Mouse (Mus musculus): ENCODE results near the gene Npas3.
A peak's percentile ranks its signal among the peaks of the same experiment; 100 is the strongest.
"Not testable (repeated sequence)": the region's sequence is repeated elsewhere in the genome, so short reads cannot be mapped to it uniquely, and the experiment has no call there.

Npas3 gene

DNA sequence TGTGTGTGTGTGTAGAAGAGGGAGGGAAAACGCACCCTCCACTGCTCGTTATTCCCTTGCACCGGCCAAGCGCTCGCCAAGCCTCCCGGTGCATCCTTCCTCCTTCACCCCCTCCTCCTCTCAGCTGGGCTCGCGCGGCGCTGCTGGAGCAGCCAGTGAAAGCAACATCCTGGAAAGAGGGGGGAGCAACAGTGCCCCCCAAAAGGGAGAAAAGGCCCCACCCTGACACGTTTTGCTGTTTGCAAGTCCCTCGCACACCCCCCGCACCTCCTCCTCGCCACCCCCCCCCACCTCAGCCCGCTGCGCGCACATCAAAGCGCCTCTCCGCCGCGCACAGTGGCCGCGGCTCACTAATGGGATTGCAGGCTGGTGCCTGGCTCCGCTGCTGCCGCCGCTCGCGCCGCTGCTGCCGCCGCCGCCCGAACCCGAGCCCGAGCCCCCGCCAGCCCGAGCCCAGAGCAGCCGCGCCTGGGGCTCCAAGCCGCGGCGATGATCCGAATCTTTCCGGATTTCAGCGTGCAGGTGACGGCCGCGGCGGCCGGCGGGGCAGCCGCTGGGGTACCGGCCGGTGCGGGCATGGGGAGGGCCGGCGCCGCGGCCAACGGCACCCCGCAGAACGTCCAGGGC is at the start of gene Npas3:
Npas3 (plus strand) TSS at position 577 of the 627 bp plus-strand sequence.
- DNase-seq = no peak

DNA sequence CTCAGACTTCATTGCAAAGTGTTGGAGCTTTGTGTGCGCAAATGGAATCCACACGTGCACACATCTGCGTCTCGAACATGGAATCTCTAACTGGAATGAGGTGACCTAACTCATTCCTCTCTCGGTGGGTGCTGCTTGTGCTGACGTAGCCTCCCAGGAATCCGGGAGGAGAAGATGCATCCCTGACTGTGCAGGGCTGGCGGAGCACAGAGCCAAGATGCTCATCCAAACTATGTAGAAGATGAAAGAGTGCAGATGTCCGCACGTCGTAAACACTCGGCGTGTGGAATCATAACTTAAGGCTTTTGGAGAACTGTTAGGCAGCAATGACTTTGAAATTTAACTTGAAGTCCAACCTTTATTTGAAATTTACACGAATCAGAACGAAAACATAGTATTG is 31.3 kb upstream of the Npas3 start:
- no peak for DNase-seq

DNA sequence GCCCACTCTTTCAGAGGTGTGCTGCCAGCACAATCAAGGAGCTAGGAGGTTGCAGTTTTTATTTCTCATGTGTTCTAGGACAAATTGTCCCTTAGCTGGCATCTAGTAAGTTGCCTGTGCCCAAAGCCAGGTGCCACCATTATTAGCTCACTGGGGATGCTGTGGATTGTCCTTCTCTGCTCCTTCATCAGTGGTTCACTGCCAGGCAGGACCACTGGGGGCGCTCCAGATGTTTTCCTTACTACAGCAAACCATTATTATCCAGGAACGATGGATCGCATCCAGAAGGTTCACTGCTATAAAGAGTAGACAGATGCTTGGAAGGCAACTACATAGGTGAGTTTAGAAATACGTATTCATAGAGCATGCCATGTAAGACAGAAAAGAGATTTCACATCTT is 25.7 kb upstream of the Npas3 start:
- no peak for DNase-seq

DNA sequence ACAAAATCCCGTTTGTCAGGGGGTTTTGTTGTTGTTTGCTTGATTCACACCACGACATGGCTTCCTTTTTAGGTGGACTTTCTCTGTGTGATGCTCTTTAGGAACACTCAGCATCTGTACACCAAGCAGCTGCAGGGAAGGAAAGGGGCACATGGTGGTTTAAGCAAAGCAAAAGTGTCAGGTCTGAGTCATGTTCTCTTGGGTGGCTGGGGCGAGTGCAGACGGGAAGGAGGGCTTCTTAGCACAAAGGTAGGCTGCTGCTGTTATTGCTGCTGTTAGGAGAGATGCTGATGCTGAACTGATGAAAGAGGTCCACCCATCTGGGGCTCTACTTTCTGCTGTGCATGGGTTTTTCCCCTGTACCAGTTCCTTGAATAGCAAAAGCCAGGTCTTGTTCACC is 21.1 kb upstream of the Npas3 start:
- DNase-seq = no peak

DNA sequence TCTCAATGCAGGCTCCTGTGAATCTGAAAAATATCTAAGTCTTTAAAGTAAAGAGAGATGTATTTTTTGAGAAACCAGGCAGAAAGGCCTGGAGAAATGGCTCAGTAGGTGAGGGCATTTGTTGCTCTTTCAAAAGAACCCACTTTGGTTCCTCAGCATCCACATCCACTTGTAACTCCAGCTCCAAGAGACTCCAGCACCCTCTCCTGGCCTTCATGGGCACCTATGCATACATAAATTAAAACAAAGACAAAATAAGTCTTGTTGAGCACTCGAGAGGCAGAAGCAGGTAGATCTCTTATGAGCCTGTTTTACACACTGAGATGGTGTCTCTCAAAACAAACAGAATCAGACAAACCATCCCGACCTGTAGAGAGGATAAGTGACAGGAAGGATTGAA is 19.1 kb upstream of the Npas3 start:
- DNase-seq = no peak

DNA sequence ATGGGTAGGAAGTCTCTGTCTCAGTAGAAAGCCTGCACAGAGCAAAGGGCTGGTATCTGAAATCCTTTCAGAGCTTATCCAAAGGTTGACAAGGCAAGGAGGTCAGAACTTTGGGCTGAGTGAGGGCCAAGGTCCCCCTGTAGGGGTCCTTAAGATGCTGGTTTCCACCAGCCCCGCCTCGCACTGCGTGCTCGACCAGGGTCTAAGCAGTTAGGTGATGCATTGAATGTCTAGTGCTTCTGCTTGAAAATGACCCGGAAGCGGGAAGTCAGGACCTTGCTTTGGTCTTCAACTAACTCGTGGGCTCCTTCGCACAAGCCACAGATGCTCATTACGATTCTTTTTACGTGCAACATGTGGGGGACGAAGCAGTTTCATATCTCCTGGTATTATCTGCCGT is 2.3 kb upstream of the Npas3 start:
- no peak for DNase-seq

DNA sequence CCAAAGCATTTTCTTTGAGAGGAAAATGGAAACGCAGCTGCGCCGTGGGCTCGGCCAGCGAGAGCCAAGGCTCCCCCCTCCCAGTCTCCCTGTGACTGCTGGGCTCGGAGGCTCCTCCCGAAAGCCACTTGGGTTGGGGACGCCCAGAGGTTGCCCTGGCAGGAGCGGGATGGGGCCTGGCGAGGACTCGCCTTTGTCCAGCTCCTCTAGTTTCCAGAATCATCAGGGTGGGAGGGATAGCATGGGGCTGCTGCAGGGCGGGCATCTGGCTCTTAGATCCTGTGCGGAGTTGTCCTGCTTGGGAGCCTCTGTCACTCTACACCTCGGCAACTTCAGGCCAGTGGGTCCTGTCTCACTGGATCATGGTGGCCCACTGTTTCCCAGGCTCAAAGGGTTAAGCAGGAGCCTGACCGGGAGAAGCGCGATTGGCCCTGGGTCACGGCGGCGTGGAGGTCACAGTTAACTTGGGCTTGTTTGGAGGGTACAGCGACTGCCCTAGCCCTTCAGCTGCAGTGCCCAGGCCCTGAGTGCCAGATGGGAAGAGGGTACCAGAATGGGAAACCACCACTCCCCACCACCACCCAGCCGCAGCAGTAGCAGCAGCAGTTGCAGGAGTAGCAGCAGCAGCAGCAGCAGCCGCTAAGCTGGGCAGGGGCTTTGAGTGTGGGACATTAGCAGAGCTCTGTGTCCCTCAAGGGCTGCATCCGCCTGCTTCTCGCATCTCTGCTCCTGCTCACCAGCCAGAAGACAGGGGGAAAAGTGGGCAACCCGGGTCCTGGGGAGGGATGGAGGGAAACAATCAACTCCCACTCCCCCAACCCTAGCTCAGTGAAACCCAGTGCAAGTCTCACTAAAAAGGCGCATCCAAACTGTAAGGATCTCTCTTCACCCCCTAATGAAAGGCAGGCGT is 1.6 kb upstream of the Npas3 start:
- no peak for DNase-seq

DNA sequence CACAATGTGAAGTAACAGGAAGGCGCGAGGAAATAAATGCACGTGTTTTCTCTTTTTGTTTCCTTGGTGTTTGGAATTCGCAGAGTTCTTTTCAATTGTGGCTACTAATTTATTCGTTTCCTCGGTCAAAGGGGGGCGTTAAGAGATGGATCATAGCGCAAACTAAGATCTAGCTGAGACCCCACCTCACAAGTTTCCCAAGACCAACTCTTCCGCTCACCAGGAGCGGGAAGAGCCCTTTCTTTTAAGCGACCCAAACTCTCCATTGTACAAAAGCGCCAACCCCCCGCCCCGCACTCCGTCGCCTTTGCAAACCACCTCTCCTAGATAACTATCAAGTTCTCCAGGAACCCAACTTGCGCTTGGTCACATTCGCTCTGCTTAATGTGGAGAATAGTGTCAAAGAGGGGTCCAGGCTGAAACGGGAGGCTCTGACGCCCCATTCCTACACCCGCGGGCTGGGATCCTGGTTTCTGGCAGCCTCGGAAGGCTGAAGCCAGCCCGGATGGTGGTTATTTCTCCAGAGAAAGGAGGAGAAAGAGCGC is 914 bp upstream of the Npas3 start:
- no peak for DNase-seq

DNA sequence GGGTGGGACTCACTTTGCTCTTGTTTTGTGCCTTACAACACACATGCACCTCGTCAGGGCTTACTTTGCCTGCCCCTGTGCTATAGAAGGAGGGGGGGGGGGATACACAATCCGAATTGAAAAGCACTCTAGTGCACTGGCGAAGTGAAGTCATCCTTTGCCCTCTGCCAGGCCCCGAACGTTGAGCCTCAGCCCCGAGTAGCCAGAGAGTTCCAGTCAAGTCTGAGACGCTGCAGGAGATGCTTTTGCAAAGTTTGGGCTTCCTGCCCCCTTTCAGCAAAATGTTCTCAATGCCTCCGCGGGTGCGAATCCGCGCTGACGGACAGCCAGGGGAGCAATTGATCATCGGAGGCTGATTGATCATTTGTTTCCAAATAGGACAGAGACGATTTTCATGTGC is 319 bp downstream of the Npas3 start:
- DNase-seq = no peak

DNA sequence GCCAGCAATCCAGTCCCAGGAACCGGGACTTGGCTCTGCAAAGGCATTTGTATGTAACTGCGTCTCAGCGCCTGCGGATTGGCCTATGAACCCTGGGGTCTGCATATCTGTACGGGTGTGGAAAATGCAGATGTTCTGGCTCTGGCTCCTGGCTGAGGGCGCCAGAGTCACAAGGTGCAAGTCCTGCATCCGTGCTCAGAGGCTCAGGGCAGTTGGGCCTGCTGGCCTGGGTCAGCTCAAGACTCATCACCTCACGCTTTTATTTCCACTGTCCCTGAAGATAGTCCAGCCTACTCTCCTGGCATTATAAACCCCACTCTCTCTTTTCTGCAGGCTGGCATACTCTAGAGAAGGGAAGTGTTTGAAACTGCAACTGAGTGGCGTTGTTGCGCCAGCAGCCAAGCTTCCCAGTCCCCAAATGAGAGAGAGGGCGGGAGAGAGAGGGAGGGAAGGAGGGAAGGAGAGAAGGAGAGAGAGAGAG is 3.3 kb downstream of the Npas3 start:
- DNase-seq = peak; percentile 25

DNA sequence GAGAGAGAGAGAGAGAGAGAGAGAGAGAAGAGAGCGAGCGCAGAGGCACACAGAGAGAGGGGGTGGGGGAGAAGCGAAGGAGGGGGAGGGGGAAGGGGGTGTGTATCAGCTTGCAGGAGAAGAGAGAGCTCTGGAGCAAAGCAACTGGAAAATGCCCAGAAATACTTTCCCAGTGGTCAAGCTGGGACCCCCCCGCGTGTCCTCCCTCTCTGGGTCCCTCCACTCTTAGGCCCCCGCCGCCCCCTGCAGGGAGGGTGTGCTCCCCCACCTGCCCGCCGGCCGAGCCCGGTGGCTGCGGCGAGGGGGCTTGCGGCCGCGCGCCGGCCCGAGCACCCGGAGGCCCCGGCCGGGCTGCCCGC is 3.7 kb downstream of the Npas3 start:
- no peak for DNase-seq

DNA sequence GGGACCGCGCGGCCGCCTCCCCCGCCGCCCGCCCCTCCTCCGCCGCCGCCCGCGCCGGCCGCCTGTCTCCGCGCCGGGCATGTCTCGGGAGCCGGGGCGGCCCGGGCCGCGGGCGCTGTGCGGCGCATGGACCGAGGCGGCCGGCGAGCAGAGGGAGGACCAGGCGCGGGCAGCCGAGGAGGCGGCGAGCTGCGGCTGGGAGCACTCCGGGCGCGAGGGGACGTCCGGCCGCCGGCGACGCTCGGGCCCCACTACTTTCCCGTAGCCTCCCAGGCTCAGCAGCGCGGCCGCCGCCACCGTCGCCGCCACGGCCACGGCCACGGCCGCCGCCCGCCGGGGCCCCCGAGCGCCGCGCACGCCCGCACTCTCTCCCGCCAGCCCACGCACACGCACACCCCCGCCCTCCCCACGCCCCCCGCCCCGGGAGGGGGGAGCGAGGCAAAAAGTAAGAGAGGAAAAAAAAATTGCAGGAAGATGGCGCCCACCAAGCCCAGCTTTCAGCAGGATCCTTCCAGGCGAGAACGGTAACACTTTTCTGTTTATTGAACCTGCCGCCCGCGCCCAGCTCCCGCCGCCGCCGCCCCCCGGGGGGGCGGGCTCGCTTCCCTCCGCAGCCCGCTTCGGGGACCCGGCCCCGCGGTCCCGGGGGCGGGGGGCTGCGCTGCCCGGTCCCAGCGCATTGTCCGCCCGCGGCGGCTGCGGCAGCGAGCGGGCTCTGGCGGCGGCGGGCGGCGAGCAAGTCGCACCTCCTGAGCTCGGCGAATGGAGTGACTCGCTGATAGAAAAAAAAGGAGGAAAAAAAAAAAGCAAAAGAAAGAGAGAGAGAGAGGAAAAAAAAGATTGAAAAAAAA is 4.3 kb downstream of the Npas3 start:
- no peak for DNase-seq

DNA sequence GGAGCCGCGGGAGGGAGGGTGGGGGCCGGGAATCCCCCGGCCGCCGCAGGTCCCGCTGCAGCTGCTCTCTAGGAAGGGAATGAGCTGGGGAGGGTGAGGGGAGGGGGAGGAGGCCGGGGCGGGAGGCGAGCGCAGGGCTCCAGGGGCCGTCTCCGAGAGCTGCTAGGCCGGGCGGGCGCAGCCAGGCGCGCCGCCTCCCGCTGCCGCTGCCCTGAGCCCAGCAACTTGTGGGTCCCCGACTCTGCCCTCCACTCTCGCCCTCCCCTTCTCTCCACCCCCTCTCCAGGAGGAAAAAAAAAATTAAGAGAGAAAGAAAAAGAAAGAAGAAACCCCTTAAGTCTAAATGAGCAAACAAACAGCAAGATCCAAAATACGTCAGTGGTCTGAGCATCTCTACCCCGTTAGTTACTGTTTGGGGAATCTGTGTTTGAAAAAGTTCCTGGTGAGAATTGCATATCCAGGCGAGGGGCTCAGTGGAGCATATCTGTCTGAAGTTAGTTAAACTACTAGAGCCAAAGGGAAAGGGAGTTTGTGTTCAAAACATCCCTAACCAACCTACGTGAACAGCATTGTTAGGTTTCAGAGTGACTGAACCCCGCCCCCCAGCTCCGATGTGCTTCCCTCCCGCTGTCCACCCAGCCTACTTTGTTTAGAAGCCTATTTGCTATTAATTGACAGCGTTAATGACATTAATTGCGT is 5.1 kb downstream of the Npas3 start:
- no peak for DNase-seq

DNA sequence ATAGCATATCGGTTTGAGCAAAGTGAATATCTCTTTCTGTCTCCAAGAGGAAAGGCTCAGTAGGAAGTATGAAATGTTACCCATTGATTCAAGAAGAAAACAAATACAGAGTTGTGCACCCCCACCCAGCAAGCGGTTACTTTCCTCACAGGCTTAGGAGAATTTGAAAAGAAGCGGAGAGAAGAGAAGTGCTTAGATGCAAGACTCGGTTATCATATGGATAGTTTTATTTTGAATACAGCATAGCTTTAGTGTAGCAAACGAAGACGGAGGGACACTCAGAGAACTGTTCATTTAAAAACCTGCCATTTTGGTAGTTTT is 5.6 kb downstream of the Npas3 start:
- no peak for DNase-seq

DNA sequence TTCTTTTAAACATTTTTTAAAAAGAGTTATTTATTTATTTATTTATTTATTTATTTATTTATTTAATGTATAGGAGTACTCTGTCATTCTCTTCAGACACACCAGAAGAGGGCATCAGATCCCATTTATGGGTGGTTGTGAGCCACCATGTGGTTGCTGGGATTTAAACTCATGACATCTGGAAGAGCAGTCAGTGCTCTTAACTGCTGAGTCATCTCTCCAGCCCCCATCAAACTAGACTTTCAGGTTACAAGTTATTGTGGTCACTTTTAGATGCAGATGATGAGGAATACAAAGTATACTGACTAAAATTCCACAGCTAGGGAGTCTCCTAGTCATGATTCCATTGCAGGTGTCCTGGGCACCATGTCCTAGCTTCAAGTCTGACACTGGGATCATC is 26.0 kb downstream of the Npas3 start:
- not testable (repeated sequence) for DNase-seq

DNA sequence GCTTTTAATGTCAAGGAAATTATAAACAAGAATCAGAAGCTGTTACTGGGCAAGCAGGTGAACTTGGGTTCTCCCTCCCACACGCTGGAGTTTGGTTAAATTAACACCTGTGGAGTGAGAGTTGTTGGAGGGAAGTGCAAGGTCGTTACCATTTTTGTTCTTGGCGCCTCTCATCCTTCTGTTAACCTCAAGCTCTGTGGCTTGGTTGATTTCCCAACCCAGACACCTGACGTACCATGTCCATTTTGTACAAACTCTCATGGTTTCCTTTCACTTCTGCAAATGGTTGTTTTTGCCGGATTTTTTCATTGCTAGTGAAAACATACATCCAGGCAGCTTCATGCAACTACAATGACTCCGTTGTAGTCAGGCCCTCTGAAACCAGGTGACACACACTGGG is 28.9 kb downstream of the Npas3 start:
- DNase-seq = no peak

DNA sequence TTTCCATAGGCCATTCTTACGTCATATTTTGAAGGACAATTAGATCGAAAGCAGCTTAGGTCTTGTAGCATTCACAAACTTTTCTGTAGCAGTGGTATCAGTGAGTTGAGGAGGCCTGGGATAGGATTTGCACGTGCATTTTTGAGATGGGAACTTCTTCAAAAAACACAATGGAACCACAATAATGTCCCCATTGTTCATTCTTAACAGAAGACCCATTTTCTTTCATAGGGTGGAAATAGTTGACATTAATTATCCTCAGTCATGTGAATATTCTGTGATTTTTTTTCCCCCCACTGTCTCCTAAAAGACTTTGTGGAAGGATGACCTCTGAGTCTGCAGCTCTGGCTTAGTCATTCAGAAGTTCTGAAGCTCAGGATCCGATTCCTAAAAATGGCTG is 41.9 kb downstream of the Npas3 start:
- DNase-seq = no peak

DNA sequence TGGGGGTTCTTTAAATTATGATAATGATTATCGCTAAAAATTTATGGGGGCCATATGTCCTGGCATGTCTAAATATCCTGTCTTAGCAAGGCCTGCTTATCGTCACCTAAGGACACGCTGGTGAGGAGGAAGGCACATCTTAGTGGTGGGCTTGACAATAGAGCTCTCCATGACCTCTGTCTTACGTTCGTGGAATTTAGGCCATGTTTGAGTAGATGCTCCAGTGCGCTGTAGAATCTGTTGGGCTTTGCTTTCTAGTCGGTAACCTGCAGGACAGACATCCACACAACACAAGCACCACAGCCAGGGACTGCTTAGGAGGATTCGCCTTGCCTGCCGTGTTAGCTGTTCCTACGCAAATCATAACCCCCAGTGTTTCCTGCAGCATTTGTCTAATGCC is 42.4 kb downstream of the Npas3 start:
- DNase-seq = no peak

DNA sequence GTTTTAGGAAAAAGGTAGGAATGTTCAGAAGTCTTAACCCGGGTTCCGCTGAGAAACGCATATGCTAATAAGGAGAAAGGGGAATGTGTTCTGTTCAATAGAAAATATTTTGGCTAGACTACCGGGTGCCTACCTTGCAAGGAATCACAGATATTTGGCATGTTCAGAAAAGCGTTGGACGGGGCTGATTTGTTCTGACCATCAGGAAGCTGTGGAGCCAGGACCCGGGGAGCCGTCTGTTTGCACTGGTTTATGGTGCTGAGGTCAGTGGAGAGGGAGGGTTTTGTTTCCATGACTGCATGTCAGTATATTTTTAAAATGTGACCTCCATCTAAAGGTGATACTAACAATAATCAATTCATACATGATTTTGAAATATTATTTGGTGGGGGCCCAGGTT is 43.5 kb downstream of the Npas3 start:
- no peak for DNase-seq

DNA sequence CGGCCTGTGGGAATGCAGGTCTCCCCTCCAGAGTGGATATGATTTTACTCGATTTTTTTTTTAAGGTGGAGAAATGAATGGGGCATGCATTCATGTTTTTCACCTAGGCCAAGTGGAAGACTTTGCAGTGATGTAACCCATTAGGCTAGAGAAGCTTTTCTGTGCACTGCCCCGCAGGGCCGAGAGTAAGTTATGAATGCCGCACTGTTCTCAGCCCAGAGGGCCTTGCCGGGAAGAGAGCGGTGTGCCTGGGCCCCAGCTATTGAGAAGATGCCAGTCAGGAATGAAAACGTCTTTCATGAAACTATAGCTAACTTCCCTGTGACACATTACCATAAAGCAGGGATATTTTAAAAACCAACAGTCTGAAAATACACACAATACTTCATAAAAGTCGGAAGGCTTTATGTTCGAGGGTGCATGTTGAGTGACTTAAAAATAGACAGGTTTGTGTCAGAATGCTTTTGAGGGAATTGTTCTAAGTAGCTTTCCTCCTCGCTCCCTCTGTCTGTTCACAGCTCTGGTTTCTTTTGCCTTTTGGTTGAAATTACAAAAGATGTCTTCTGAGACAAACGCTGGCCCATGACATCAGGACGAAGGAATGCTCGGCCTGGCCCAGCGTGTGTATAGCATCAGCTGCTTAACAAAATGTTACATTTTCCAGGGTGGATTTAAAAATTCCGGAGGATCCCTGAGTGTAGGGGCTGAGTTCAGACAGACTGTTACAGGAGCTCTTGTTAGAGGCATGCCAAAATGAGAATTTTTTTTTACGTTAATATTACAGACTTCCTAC is 44.2 kb downstream of the Npas3 start:
- no peak for DNase-seq

DNA sequence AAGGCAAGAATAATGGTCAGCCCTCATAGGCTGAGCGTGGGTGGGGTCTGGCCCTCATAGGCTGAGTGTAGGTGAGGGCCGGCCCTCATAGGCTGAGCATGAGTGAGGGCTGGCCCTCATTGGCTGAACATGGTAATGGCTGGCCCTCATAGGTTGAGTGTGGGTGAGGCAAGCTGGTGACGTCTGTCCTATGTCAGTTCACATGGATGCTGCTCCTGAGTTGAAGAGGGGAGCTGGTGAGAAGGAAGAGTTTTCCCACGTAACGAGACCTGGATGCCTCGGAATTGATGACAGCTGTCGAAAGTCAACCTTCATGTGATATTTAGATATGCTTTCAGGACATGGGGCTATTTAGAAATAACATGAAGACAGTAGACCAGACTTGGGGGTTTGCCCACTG is 45.5 kb downstream of the Npas3 start:
- DNase-seq = no peak

DNA sequence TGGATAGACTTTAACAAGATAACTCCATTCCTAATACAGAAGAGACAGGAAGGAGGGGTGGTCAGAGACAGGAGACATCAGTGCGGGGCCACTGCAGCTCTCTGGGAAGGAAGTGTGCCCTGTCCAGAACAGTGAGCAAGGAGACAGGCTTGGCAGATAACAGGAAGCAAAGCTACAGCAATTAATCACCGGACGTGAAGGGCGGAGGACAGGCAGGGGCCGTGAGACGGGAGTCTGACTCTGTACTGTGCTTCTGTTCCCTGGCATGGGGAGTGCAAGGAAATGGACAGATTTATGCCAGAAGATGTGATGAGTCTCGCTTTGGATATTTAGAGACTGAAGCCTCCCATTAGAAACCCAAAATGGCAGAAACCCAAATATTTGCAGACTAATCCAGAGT is 47.3 kb downstream of the Npas3 start:
- peak; percentile 34 for DNase-seq
